Mouse (Mus musculus) liver, postnatal 0 days (tissue): ENCODE data around the gene Olfr9. TPM values are rescaled to one million over a fixed set of nuclear protein-coding genes. Genes with fewer than 3 reads are reported as not detected.

Source experiments
- ATAC-seq: fragments of 200-750 bp; cut with Nextera tagmentation; 2 replicates; pipeline ENCODE4 v1.8.0; 2017; ENCODE audit warnings: mild to moderate bottlenecking, moderate library complexity
- DNase-seq: peaks from one replicate; pipeline ENCODE4 v3.0.0-alpha.2; 2016
- H3K27ac ChIP-seq: fragments of 300-500 bp; sonication (generic); 2 replicates; pipeline ENCODE4 v1.5.1; 2014; ENCODE audit warnings: antibody characterized with exemption, moderate library complexity, mild to moderate bottlenecking, low read depth
- H3K27me3 ChIP-seq: fragments of 300-500 bp; sonication (generic); 2 replicates; pipeline ENCODE4 v1.6.1; 2014; ENCODE audit warnings: low read length, control low read depth, mixed read lengths; ENCODE audit not compliant: insufficient read depth
- H3K36me3 ChIP-seq: fragments of 300-500 bp; sonication (generic); replicated peaks from 2 replicates; pipeline ENCODE4 v1.6.1; 2014; ENCODE audit warnings: mild to moderate bottlenecking, control low read depth, low read length, moderate library complexity, mixed read lengths; ENCODE audit not compliant: insufficient read depth
- H3K4me1 ChIP-seq: fragments of 300-500 bp; sonication (generic); 2 replicates; pipeline ENCODE4 v1.6.1; 2014; ENCODE audit warnings: antibody characterized with exemption, mild to moderate bottlenecking, control low read depth; ENCODE audit not compliant: insufficient read depth
- H3K4me2 ChIP-seq: fragments of 300-500 bp; sonication (generic); 2 replicates; pipeline ENCODE4 v1.6.1; 2014; ENCODE audit warnings: low read depth, mild to moderate bottlenecking, low read length, moderate library complexity, mixed read lengths
- H3K4me3 ChIP-seq: fragments of 300-500 bp; sonication (generic); 2 replicates; pipeline ENCODE4 v1.5.1; 2014; ENCODE audit warnings: low read depth, low read length
- H3K9ac ChIP-seq: fragments of 300-500 bp; sonication (generic); replicated peaks from 2 replicates; pipeline ENCODE4 v1.6.1; 2014; ENCODE audit warnings: mild to moderate bottlenecking, moderate library complexity
- H3K9me3 ChIP-seq: fragments of 300-500 bp; sonication (generic); 2 replicates; pipeline ENCODE4 v1.6.1; 2016; ENCODE audit warnings: mild to moderate bottlenecking, control low read depth, low read length, mixed read lengths
- CTCF ChIP-seq: sonication (generic); IDR thresholded peaks from 2 replicates; pipeline ENCODE4 v1.5.1; 2016; ENCODE audit warnings: antibody characterized with exemption, low read depth
- EP300 ChIP-seq: IDR thresholded peaks from 2 replicates; pipeline ENCODE4 v1.6.1; 2016; ENCODE audit warnings: antibody characterized with exemption, low read depth, mild to moderate bottlenecking
- WGBS: fragments of 180-500 bp; shearing (Covaris S2); extraction: QIAGEN DNeasy Blood & Tissue Kit; methylation state at CpG from one replicate; pipeline ENCODE4 v1.1.7; 2014; ENCODE audit not compliant: insufficient replicate concordance; 5-methylcytosine and 5-hydroxymethylcytosine counted together
- polyA plus RNA-seq: library from polyadenylated mRNA; unstranded; fragments of >200 nt; fragmentation: Nextera tagmentation; extraction: Ambion mirVana; gene quantifications from 2 replicates; pipeline ENCODE4 v1.2.1, GENCODE M21; 2015

Gene Olfr9
- polyA plus RNA-seq, 1 experiment from 2014 or later = not detected

DNA sequence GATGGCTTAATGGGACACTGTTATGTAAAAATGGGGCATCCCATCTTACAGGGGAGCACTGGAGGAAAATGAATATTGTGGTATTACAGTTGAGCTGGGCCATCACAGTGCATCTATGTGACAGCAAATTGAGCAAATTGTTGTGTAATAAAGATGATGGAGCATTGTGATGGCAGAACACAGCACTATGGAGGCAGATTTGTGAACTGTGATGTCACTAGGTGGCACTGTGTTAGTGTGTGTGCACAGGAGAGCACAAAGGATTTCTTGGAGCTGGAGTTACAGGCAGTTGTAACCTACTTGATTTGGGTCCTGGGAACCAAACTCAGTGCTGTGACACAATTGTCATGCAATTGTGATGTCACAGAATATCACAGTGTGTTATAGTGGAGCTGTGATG lies 34.1 kb downstream of the Olfr9 start:
- no peaks in the 10 kb centered on the region for H3K4me1 ChIP-seq
- no peaks in the 10 kb centered on the region for H3K36me3 ChIP-seq
- no peak overlapping the region for H3K27ac ChIP-seq
- ATAC-seq (no peak), DNase-seq (no peak)
- no peak for TF ChIP-seq EP300
- no peak; the same call in 1 of the 2 replicates for TF ChIP-seq CTCF
- H3K27me3 ChIP-seq = no peaks in the 10 kb centered on the region
- H3K4me2 ChIP-seq = no peak overlapping the region
- H3K4me3 ChIP-seq = no peak overlapping the region
- H3K9me3 ChIP-seq = no peaks in the 10 kb centered on the region
- H3K9ac ChIP-seq = no peak overlapping the region

DNA sequence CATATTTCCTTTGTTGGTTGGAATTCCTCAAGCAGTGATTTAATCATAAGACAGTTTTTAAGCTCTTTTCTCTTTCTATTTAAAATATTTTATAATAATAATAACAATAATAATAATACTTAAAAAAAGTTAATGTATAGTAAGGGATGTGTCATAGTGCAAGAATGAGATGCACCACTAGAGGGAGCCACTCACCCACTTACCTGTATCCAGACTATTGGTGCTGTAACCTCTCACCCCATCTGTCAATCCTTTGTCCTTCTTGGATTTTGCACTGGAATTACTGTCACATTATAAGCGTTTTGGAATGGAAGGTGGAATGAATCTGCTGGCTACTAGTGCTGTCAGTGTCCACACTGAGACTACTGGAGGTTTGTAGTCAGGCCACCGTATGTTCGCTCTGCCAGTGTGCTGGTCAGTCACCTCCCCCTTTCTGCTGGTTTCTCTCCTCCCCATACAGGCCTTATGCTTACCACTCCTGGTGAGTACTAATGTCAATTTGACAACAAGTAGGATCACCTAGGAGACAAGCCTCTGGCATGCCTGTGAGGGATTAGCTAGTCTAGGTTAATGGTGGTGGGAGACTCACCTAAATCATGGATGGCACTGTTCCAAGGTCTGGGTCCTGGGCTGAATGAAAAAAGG lies 36.9 kb downstream of the Olfr9 start:
- no peak for TF ChIP-seq EP300
- TF ChIP-seq CTCF = peak; percentile 77
- ATAC-seq (no peak; the same call in 1 of the 2 replicates), DNase-seq (peak; percentile 61)
- 59% methylated on average over 3 of the region's 3 CpGs for WGBS
- Histone ChIP-seq H3K4me1 (no peaks in the 10 kb centered on the region), H3K4me2 (no peak overlapping the region), H3K27me3 (no peaks in the 10 kb centered on the region), H3K4me3 (no peak overlapping the region), H3K27ac (no peak overlapping the region), H3K9ac (no peak overlapping the region), H3K9me3 (no peaks in the 10 kb centered on the region), H3K36me3 (no peaks in the 10 kb centered on the region)

DNA sequence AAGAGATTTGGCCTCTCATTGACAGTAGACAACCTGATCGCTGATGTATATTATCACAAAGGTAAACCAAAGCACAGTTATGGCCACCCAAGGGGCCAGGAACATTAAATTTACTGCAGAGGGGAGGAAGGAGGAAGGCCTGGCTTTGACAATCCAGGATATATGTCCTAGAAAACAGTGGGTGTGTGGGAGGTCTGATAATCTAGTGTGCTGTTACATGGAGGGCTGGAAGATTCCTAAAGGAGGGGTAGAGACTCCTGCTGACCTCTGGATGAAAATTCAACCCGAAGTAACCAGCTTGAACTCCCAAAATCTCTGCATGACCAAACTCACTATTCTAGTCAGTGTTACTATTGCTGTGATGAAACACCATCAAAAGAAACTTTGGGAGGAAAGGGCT lies 39.1 kb downstream of the Olfr9 start:
- H3K27me3 ChIP-seq = no peaks in the 10 kb centered on the region
- no peaks in the 10 kb centered on the region for H3K9me3 ChIP-seq
- H3K4me2 ChIP-seq = no peak overlapping the region
- no peaks in the 10 kb centered on the region for H3K36me3 ChIP-seq
- TF ChIP-seq CTCF = no peak
- no peak for DNase-seq
- 67% methylated on average over 2 of the region's 2 CpGs for WGBS
- H3K4me1 ChIP-seq = no peaks in the 10 kb centered on the region
- H3K9ac ChIP-seq = no peak overlapping the region
- no peak overlapping the region for H3K4me3 ChIP-seq
- H3K27ac ChIP-seq = no peak overlapping the region
- no peak for ATAC-seq

DNA sequence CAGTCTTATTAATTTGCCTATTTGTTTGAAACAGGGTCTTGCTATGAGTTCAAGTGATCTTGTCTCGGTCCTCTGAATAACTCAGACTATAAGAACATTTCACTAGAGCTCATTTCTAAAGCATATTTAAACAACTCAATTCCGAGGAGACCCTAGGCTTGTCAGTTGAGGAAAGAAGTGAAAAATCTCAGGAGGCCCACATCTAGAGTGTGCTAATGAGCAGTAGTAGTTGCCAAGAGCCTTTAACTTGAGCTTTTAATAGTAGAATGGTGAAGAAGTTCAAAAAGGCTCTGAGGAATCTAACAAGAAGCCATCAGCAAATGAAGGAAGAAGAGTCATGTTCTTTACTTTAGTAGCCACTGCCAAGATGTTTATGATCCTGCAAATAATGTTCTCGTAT lies 50.6 kb downstream of the Olfr9 start, which contains the start of gene Olfr764-ps1:
Gene Olfr764-ps1 (minus strand): TSS at position 101 of the 400 bp plus-strand sequence.
- WGBS = 66% methylated on average over 3 of the region's 3 CpGs

More for the DNA sequence above, 50.6 kb downstream of the Olfr9 start, which contains the start of gene Olfr764-ps1:
- DNase-seq (no peak), ATAC-seq (no peak)
- H3K27ac ChIP-seq = no peak within 1 kb of the TSS
- H3K4me3 ChIP-seq = no peak within 1 kb of the TSS
- H3K4me2 ChIP-seq = no peak within 1 kb of the TSS
- H3K4me1 ChIP-seq = no peaks in the 10 kb centered on the region
- H3K9ac ChIP-seq = no peak within 1 kb of the TSS
- H3K27me3 ChIP-seq = no peaks in the 10 kb centered on the region
- TF ChIP-seq CTCF = no peak
- TF ChIP-seq EP300 = no peak
- no peaks in the 10 kb centered on the region for H3K9me3 ChIP-seq
- no peaks in the 10 kb centered on the region for H3K36me3 ChIP-seq

Other genes with a start within 250 kb of the Olfr9 start
- 2.5 and 2.9 TPM in 2 replicates for gene Dgka, start 244.6 kb upstream of the Olfr9 start, polyA plus RNA-seq
- 14.9 and 17.8 TPM in 2 replicates for gene Pym1, start 241.5 kb upstream of the Olfr9 start, polyA plus RNA-seq
- 11.3 and 13.5 TPM in 2 replicates for gene Mmp19, start 198.5 kb upstream of the Olfr9 start, polyA plus RNA-seq
- 12.9 and 15.0 TPM in 2 replicates for gene Dnajc14, start 185.4 kb upstream of the Olfr9 start, polyA plus RNA-seq
- 2.3 and 2.5 TPM in 2 replicates for gene Tmem198b, start 185.1 kb upstream of the Olfr9 start, polyA plus RNA-seq
- gene Sarnp, start 172.1 kb upstream of the Olfr9 start, polyA plus RNA-seq = 72.0 and 75.4 TPM in 2 replicates
- 75.8 and 80.6 TPM in 2 replicates for gene Ormdl2, start 167.8 kb upstream of the Olfr9 start, polyA plus RNA-seq
- gene Gdf11, start 97.7 kb upstream of the Olfr9 start, polyA plus RNA-seq = 0.17 and 0.23 TPM in 2 replicates
- gene Cd63, start 88.4 kb upstream of the Olfr9 start, polyA plus RNA-seq = 271 and 296 TPM in 2 replicates
- 54.5 and 63.1 TPM in 2 replicates for gene Rdh5, start 66.5 kb upstream of the Olfr9 start, polyA plus RNA-seq
- gene Bloc1s1, start 65.4 kb upstream of the Olfr9 start, polyA plus RNA-seq = 128 and 130 TPM in 2 replicates
- 0.66 and 0.70 TPM in 2 replicates for gene Itga7, start 55.6 kb upstream of the Olfr9 start, polyA plus RNA-seq
- 29.9 and 33.3 TPM in 2 replicates for gene Mettl7b, start 28.4 kb upstream of the Olfr9 start, polyA plus RNA-seq
- gene Olfr763, start 21.4 kb downstream of the Olfr9 start, polyA plus RNA-seq = not detected in 2 replicates
- not detected in 2 replicates for gene Olfr764-ps1, start 50.5 kb downstream of the Olfr9 start, polyA plus RNA-seq
- gene Olfr765, start 60.6 kb downstream of the Olfr9 start, polyA plus RNA-seq = not detected in 2 replicates
- gene Olfr766-ps1, start 79.5 kb downstream of the Olfr9 start, polyA plus RNA-seq = not detected in 2 replicates
- not detected in 2 replicates for gene Olfr767, start 93.5 kb downstream of the Olfr9 start, polyA plus RNA-seq
- gene Olfr768, start 109.9 kb downstream of the Olfr9 start, polyA plus RNA-seq = not detected in 2 replicates
- not detected in 2 replicates for gene Olfr769, start 128.4 kb downstream of the Olfr9 start, polyA plus RNA-seq
- gene Olfr770, start 149.6 kb downstream of the Olfr9 start, polyA plus RNA-seq = not detected in 2 replicates
- gene Olfr771, start 175.3 kb downstream of the Olfr9 start, polyA plus RNA-seq = not detected in 2 replicates
- not detected in 2 replicates for gene Olfr772, start 188.5 kb downstream of the Olfr9 start, polyA plus RNA-seq
- not detected in 2 replicates for gene Olfr773, start 198.0 kb downstream of the Olfr9 start, polyA plus RNA-seq
- not detected in 2 replicates for gene Olfr774, start 246.8 kb downstream of the Olfr9 start, polyA plus RNA-seq